Mouse (Mus musculus) kidney, embryonic 14.5 days (tissue): ENCODE measurements around the gene Grm1. TPM values are rescaled to one million over a fixed set of nuclear protein-coding genes. Genes with fewer than 3 reads are reported as not detected.

Experiments
- ATAC-seq: fragments of 200-750 bp; cut with Nextera tagmentation; 2 replicates; pipeline ENCODE4 v1.8.0; 2017; ENCODE audit warnings: moderate number of reproducible peaks, mild to moderate bottlenecking, moderate TSS enrichment, moderate library complexity; ENCODE audit not compliant: low FRiP score, low TSS enrichment
- H3K27ac ChIP-seq: fragments of 300-500 bp; sonication (generic); 2 replicates; pipeline ENCODE4 v1.5.1; 2014; ENCODE audit warnings: low read depth, mild to moderate bottlenecking, low read length, moderate library complexity, mixed read lengths
- H3K27me3 ChIP-seq: fragments of 300-500 bp; sonication (generic); 2 replicates; pipeline ENCODE4 v1.6.1; 2014; ENCODE audit warnings: mild to moderate bottlenecking, low read length; ENCODE audit not compliant: control insufficient read depth, insufficient read depth
- H3K36me3 ChIP-seq: fragments of 300-500 bp; sonication (generic); 2 replicates; pipeline ENCODE4 v1.6.1; 2014; ENCODE audit warnings: low read length, mixed read lengths; ENCODE audit not compliant: control insufficient read depth, insufficient read depth
- H3K4me1 ChIP-seq: fragments of 300-500 bp; sonication (generic); 2 replicates; pipeline ENCODE4 v1.6.1; 2014; ENCODE audit warnings: low read length, mixed read lengths; ENCODE audit not compliant: control insufficient read depth, insufficient read depth
- H3K4me2 ChIP-seq: fragments of 300-500 bp; sonication (generic); replicated peaks from 2 replicates; pipeline ENCODE4 v1.6.1; 2014; ENCODE audit warnings: low read depth, mild to moderate bottlenecking, low read length
- H3K4me3 ChIP-seq: fragments of 300-500 bp; sonication (generic); 2 replicates; pipeline ENCODE4 v1.5.1; 2014; ENCODE audit warnings: mild to moderate bottlenecking, low read length
- H3K9ac ChIP-seq: fragments of 300-500 bp; sonication (generic); 2 replicates; pipeline ENCODE4 v1.6.1; 2014; ENCODE audit warnings: low read depth, mild to moderate bottlenecking, low read length, moderate library complexity
- H3K9me3 ChIP-seq: fragments of 300-500 bp; sonication (generic); 2 replicates; pipeline ENCODE4 v1.6.1; 2016; ENCODE audit warnings: low read length; ENCODE audit not compliant: control insufficient read depth
- WGBS: fragments of 180-500 bp; shearing (Covaris S2); extraction: QIAGEN DNeasy Blood & Tissue Kit; methylation state at CpG from one replicate; pipeline ENCODE4 v1.1.7; 2014; 5-methylcytosine and 5-hydroxymethylcytosine counted together
- polyA plus RNA-seq: library from polyadenylated mRNA; unstranded; fragments of >200 nt; fragmentation: Nextera tagmentation; extraction: Ambion mirVana; gene quantifications from 2 replicates; pipeline ENCODE4 v1.2.1, GENCODE M21; 2014

Grm1 gene
- polyA plus RNA-seq, 1 experiment from 2014 or later: not detected

- Histone ChIP-seq H3K9ac (no peak overlapping the region), H3K4me1 (no peaks in the 10 kb centered on the region), H3K9me3 (no peaks in the 10 kb centered on the region), H3K36me3 (no peaks in the 10 kb centered on the region), H3K27me3 (no peaks in the 10 kb centered on the region), H3K4me2 (no peak overlapping the region), H3K4me3 (no peak overlapping the region), H3K27ac (no peak overlapping the region)
- no peak for ATAC-seq
- 43% methylated on average over 1 of the region's 1 CpGs for WGBS
Observed at GRCm38 (mm10) chr10:10996766-10997165, 85.4 kb downstream of the Grm1 start.

- no peaks in the 10 kb centered on the region for H3K36me3 ChIP-seq
- no peaks in the 10 kb centered on the region for H3K9me3 ChIP-seq
- 80% methylated on average over 3 of the region's 3 CpGs for WGBS
- no peak overlapping the region for H3K27ac ChIP-seq
- H3K27me3 ChIP-seq: no peaks in the 10 kb centered on the region
- H3K4me3 ChIP-seq: no peak overlapping the region
- H3K4me1 ChIP-seq: no peaks in the 10 kb centered on the region
- H3K4me2 ChIP-seq: no peak overlapping the region
- no peak for ATAC-seq
- H3K9ac ChIP-seq: no peak overlapping the region
Observed at GRCm38 (mm10) chr10:10991708-10992107, 90.4 kb downstream of the Grm1 start.

- no peaks in the 10 kb centered on the region for H3K27me3 ChIP-seq
- H3K9me3 ChIP-seq: no peaks in the 10 kb centered on the region
- no peak overlapping the region for H3K4me2 ChIP-seq
- no peak overlapping the region for H3K4me3 ChIP-seq
- ATAC-seq: no peak
- H3K9ac ChIP-seq: no peak overlapping the region
- no peaks in the 10 kb centered on the region for H3K4me1 ChIP-seq
- no peaks in the 10 kb centered on the region for H3K36me3 ChIP-seq
- no peak overlapping the region for H3K27ac ChIP-seq
- WGBS: 59% methylated on average over 2 of the region's 2 CpGs
Observed at GRCm38 (mm10) chr10:10971311-10971710, 110.8 kb downstream of the Grm1 start.

- Histone ChIP-seq H3K4me3 (no peak overlapping the region), H3K9ac (no peak overlapping the region), H3K4me2 (no peak overlapping the region), H3K36me3 (no peaks in the 10 kb centered on the region), H3K27ac (no peak overlapping the region), H3K27me3 (no peaks in the 10 kb centered on the region), H3K4me1 (no peaks in the 10 kb centered on the region), H3K9me3 (peaks cover 2% of the 10 kb centered on the region; the same call in 1 of the 2 replicates)
- WGBS: 83% methylated on average over 6 of the region's 6 CpGs
- ATAC-seq: no peak
Observed at GRCm38 (mm10) chr10:10964490-10965150, 117.5 kb downstream of the Grm1 start.

- ATAC-seq: no peak
- 87% methylated on average over 3 of the region's 3 CpGs for WGBS
- Histone ChIP-seq H3K27me3 (no peaks in the 10 kb centered on the region), H3K4me2 (no peak overlapping the region), H3K9me3 (no peaks in the 10 kb centered on the region), H3K27ac (no peak overlapping the region), H3K4me1 (no peaks in the 10 kb centered on the region), H3K9ac (no peak overlapping the region), H3K4me3 (no peak overlapping the region), H3K36me3 (no peaks in the 10 kb centered on the region)
Observed at GRCm38 (mm10) chr10:10950557-10950956, 131.6 kb downstream of the Grm1 start.

GRCm38 (mm10) chr10:10949172-10949571, 133.0 kb downstream of the Grm1 start:
- no peak overlapping the region for H3K4me3 ChIP-seq
- WGBS: 88% methylated on average over 3 of the region's 3 CpGs
- H3K9ac ChIP-seq: no peak overlapping the region
- H3K9me3 ChIP-seq: no peaks in the 10 kb centered on the region
- no peak overlapping the region for H3K27ac ChIP-seq
- ATAC-seq: no peak
- H3K36me3 ChIP-seq: no peaks in the 10 kb centered on the region
- H3K4me1 ChIP-seq: no peaks in the 10 kb centered on the region
- no peak overlapping the region for H3K4me2 ChIP-seq
- H3K27me3 ChIP-seq: no peaks in the 10 kb centered on the region

- H3K4me2 ChIP-seq: no peak overlapping the region
- H3K9ac ChIP-seq: no peak overlapping the region
- ATAC-seq: no peak
Observed at GRCm38 (mm10) chr10:10947531-10947930, 134.6 kb downstream of the Grm1 start.

GRCm38 (mm10) chr10:10944003-10944402, 138.2 kb downstream of the Grm1 start:
- Histone ChIP-seq H3K4me3 (no peak overlapping the region), H3K9ac (no peak overlapping the region), H3K27ac (no peak overlapping the region), H3K4me1 (no peaks in the 10 kb centered on the region), H3K27me3 (no peaks in the 10 kb centered on the region), H3K9me3 (no peaks in the 10 kb centered on the region), H3K36me3 (no peaks in the 10 kb centered on the region), H3K4me2 (no peak overlapping the region)
- no peak for ATAC-seq
- WGBS: 84% methylated on average over 2 of the region's 2 CpGs

More at GRCm38 (mm10) chr10:10947531-10947930, 134.6 kb downstream of the Grm1 start:
- Histone ChIP-seq H3K27ac (no peak overlapping the region), H3K4me3 (no peak overlapping the region), H3K4me1 (no peaks in the 10 kb centered on the region), H3K36me3 (no peaks in the 10 kb centered on the region), H3K9me3 (no peaks in the 10 kb centered on the region), H3K27me3 (no peaks in the 10 kb centered on the region)
- WGBS: 98% methylated on average over 2 of the region's 2 CpGs

- Histone ChIP-seq H3K4me3 (no peak overlapping the region), H3K9me3 (no peaks in the 10 kb centered on the region), H3K9ac (no peak overlapping the region), H3K4me2 (no peak overlapping the region), H3K4me1 (no peaks in the 10 kb centered on the region), H3K36me3 (no peaks in the 10 kb centered on the region), H3K27ac (no peak overlapping the region), H3K27me3 (no peaks in the 10 kb centered on the region)
- ATAC-seq: no peak
- 86% methylated on average over 6 of the region's 6 CpGs for WGBS
Observed at GRCm38 (mm10) chr10:10942248-10942647, 139.9 kb downstream of the Grm1 start.
